Mouse (Mus musculus) MEL (cell line): ENCODE results near the gene Mthfd1l. TPM values are rescaled to one million over a fixed set of nuclear protein-coding genes. Genes with fewer than 3 reads are reported as not detected.

Experiments used
- DNase-seq: peaks from one replicate; pipeline ENCODE4 v3.0.0; 2011; ENCODE audit warnings: low read depth, low spot score
- H3K27ac ChIP-seq: 2 replicates; pipeline ENCODE4 v1.5.1; 2012; ENCODE audit warnings: low read depth, mild to moderate bottlenecking, control low read depth, low read length, moderate library complexity; ENCODE audit not compliant: control insufficient read depth
- H3K27me3 ChIP-seq, 2 experiments: fragments of 150-350 bp in 1 of 2; sonication (generic) in 1 of 2; 2 replicates each; pipeline ENCODE4 v1.6.1; 2012; ENCODE audit warnings: low read length in 2 of 2, mild to moderate bottlenecking in 2 of 2, improper control_type of control experiment in 1 of 2, moderate library complexity in 1 of 2; ENCODE audit not compliant: insufficient read depth in 2 of 2, control insufficient read depth in 1 of 2
- H3K36me3 ChIP-seq, 2 experiments: 2 replicates each; pipeline ENCODE4 v1.6.1; 2012 to 2014; ENCODE audit warnings: low read length in 2 of 2, improper control_type of control experiment in 1 of 2, inconsistent platforms in 1 of 2, mild to moderate bottlenecking in 1 of 2; ENCODE audit not compliant: insufficient read depth in 2 of 2, control insufficient read depth in 1 of 2
- H3K4me1 ChIP-seq, 2 experiments: fragments of 150-350 bp in 1 of 2; sonication (generic) in 1 of 2; 2 replicates each; pipeline ENCODE4 v1.6.1; 2012; ENCODE audit warnings: low read length in 2 of 2, improper control_type of control experiment in 1 of 2, mild to moderate bottlenecking in 1 of 2; ENCODE audit not compliant: insufficient read depth in 2 of 2, control insufficient read depth in 1 of 2
- H3K4me3 ChIP-seq, 2 experiments: fragments of 150-350 bp in 1 of 2; sonication (generic) in 1 of 2; 2 replicates each; pipeline ENCODE4 v1.5.1; 2012; ENCODE audit warnings: low read depth in 2 of 2, low read length in 2 of 2, mild to moderate bottlenecking in 2 of 2, moderate library complexity in 2 of 2, control low read depth in 1 of 2, improper control_type of control experiment in 1 of 2; ENCODE audit not compliant: control insufficient read depth in 1 of 2, insufficient read depth in 1 of 2
- H3K79me2 ChIP-seq: 2 replicates; pipeline ENCODE4 v1.6.1; 2012; ENCODE audit warnings: mild to moderate bottlenecking, low read length, moderate library complexity; ENCODE audit not compliant: control insufficient read depth, poor library complexity, insufficient read depth
- H3K9ac ChIP-seq: 2 replicates; pipeline ENCODE4 v1.6.1; 2012; ENCODE audit warnings: low read depth, mild to moderate bottlenecking, control low read depth, low read length, moderate library complexity; ENCODE audit not compliant: control insufficient read depth, poor library complexity, severe bottlenecking
- H3K9me3 ChIP-seq: fragments of 150-350 bp; sonication (generic); replicated peaks from 2 replicates; pipeline ENCODE4 v1.6.1; 2012; ENCODE audit warnings: mild to moderate bottlenecking, low read length, improper control_type of control experiment, moderate library complexity; ENCODE audit not compliant: insufficient read depth
- CHD1 ChIP-seq: IDR thresholded peaks from 2 replicates; pipeline ENCODE4 v1.6.1; 2012; ENCODE audit warnings: low read depth, mild to moderate bottlenecking, inconsistent platforms, low read length, improper control_type of control experiment
- CTCF ChIP-seq, 3 experiments: IDR thresholded peaks in 2 of 3; conservative IDR thresholded peaks in 1 of 3; 2 replicates each; pipeline ENCODE4 v1.5.1; 2011 to 2012; ENCODE audit warnings: low read length in 3 of 3, low read depth in 2 of 3, mild to moderate bottlenecking in 2 of 3, improper control_type of control experiment in 1 of 3, inconsistent platforms in 1 of 3, mixed read lengths in 1 of 3, moderate library complexity in 1 of 3; ENCODE audit not compliant: control insufficient read depth in 1 of 3, insufficient read depth in 1 of 3, poor library complexity in 1 of 3, severe bottlenecking in 1 of 3
- EP300 ChIP-seq, 2 experiments: IDR thresholded peaks; 2 replicates each; pipeline ENCODE4 v1.6.1; 2011; ENCODE audit warnings: improper control_type of control experiment in 2 of 2, low read length in 2 of 2, low read depth in 1 of 2, mild to moderate bottlenecking in 1 of 2
- JUND ChIP-seq: IDR thresholded peaks from 2 replicates; pipeline ENCODE4 v1.6.1; 2011; ENCODE audit warnings: low read depth, mild to moderate bottlenecking, improper control_type of control experiment, low read length
- KAT2A ChIP-seq: conservative IDR thresholded peaks from 2 replicates; pipeline ENCODE4 v1.6.1; 2012; ENCODE audit warnings: low read depth, low read length, improper control_type of control experiment, inconsistent platforms
- MAFK ChIP-seq: IDR thresholded peaks from 2 replicates; pipeline ENCODE4 v1.6.1; 2011; ENCODE audit warnings: low read depth, mild to moderate bottlenecking, low read length, improper control_type of control experiment, borderline replicate concordance
- MAX ChIP-seq: IDR thresholded peaks from 2 replicates; pipeline ENCODE4 v1.6.1; 2011; ENCODE audit warnings: low read length, improper control_type of control experiment
- MEF2A ChIP-seq: IDR thresholded peaks from 2 replicates; pipeline ENCODE4 v1.6.1; 2014; ENCODE audit warnings: low read depth, mild to moderate bottlenecking, inconsistent platforms, low read length, improper control_type of control experiment; ENCODE audit not compliant: poor library complexity, insufficient replicate concordance, severe bottlenecking; ENCODE audit errors: extremely low read depth
- MYB ChIP-seq: IDR thresholded peaks from 2 replicates; pipeline ENCODE4 v1.6.1; 2011; ENCODE audit warnings: mild to moderate bottlenecking, low read depth, low read length, improper control_type of control experiment
- MYC ChIP-seq: IDR thresholded peaks from 2 replicates; pipeline ENCODE4 v1.6.1; 2011; ENCODE audit warnings: low read depth, mild to moderate bottlenecking, low read length, improper control_type of control experiment, moderate library complexity
- NRF1 ChIP-seq: IDR thresholded peaks from 2 replicates; pipeline ENCODE4 v1.6.1; 2014; ENCODE audit warnings: low read depth, mild to moderate bottlenecking, inconsistent platforms, low read length, improper control_type of control experiment, moderate library complexity; ENCODE audit not compliant: poor library complexity, insufficient read depth, severe bottlenecking
- POLR2AphosphoS2 ChIP-seq: IDR thresholded peaks from 2 replicates; pipeline ENCODE4 v1.6.1; 2011; ENCODE audit warnings: low read length, improper control_type of control experiment
- RCOR1 ChIP-seq: IDR thresholded peaks from 2 replicates; pipeline ENCODE4 v1.6.1; 2012; ENCODE audit warnings: low read depth, mild to moderate bottlenecking, inconsistent platforms, low read length, improper control_type of control experiment
- SIN3A ChIP-seq: IDR thresholded peaks from 2 replicates; pipeline ENCODE4 v1.6.1; 2012; ENCODE audit warnings: low read length, improper control_type of control experiment, inconsistent platforms
- SMC3 ChIP-seq: IDR thresholded peaks from 2 replicates; pipeline ENCODE4 v1.6.1; 2011; ENCODE audit warnings: low read depth, low read length, improper control_type of control experiment
- TAL1 ChIP-seq: IDR thresholded peaks from 2 replicates; pipeline ENCODE4 v1.6.1; 2012; ENCODE audit warnings: mild to moderate bottlenecking, inconsistent platforms, low read length, moderate library complexity, mixed read lengths
- TBP ChIP-seq: IDR thresholded peaks from 2 replicates; pipeline ENCODE4 v1.8.0; 2011; ENCODE audit warnings: low read depth, low read length, improper control_type of control experiment
- TCF12 ChIP-seq: IDR thresholded peaks from 2 replicates; pipeline ENCODE4 v1.6.1; 2014; ENCODE audit warnings: low read depth, mild to moderate bottlenecking, inconsistent platforms, low read length, improper control_type of control experiment, moderate library complexity
- USF1 ChIP-seq: IDR thresholded peaks from 2 replicates; pipeline ENCODE4 v1.6.1; 2014; ENCODE audit warnings: low read depth, mild to moderate bottlenecking, inconsistent platforms, low read length, improper control_type of control experiment, moderate library complexity
- ZC3H11A ChIP-seq: IDR thresholded peaks from 2 replicates; pipeline ENCODE4 v1.6.1; 2012; ENCODE audit warnings: low read depth, mild to moderate bottlenecking, inconsistent platforms, low read length, improper control_type of control experiment
- ZKSCAN1 ChIP-seq: IDR thresholded peaks from 2 replicates; pipeline ENCODE4 v1.6.1; 2012; ENCODE audit warnings: low read depth, mild to moderate bottlenecking, inconsistent platforms, low read length, improper control_type of control experiment, moderate library complexity
- ZMIZ1 ChIP-seq: IDR thresholded peaks from 2 replicates; pipeline ENCODE4 v1.6.1; 2012; ENCODE audit warnings: low read depth, mild to moderate bottlenecking, inconsistent platforms, low read length, improper control_type of control experiment, moderate library complexity
- polyA plus RNA-seq, 2 experiments: library from polyadenylated mRNA; stranded (reverse) in 1 of 2; unstranded in 1 of 2; fragments of >175 nt in 1 of 2; fragments of >200 nt in 1 of 2; gene quantifications; 2 replicates each; pipeline versions ENCODE4 v1.2.1 to v1.2.4; 2012; ENCODE audit warnings: low replicate concordance in 2 of 2, low read depth in 1 of 2; ENCODE audit not compliant: insufficient read length in 2 of 2, insufficient read depth in 1 of 2, missing spikeins in 1 of 2
- total RNA-seq: library from RNA; depleted of rRNA; stranded (reverse); fragments of 300-350 nt; gene quantifications from 2 replicates; pipeline ENCODE4 v1.2.3, GENCODE M21; 2012

The Mthfd1l gene
- total and polyA plus RNA-seq, 3 experiments, result 43.1 to 1,097 (median 83.0) TPM

GRCm38 (mm10) chr10:4005191-4005590, 32.3 kb downstream of the Mthfd1l start:
- Histone ChIP-seq H3K4me1 (no peaks in the 10 kb centered on the region), H3K9ac (no peak overlapping the region), H3K9me3 (no peaks in the 10 kb centered on the region), H3K27me3 (no peaks in the 10 kb centered on the region), H3K4me3 (no peak overlapping the region), H3K36me3 (peaks cover 0 to 9% of the 10 kb centered on the region in 2 experiments; a peak in 2 of 4 replicates), H3K79me2 (no peaks in the 10 kb centered on the region), H3K27ac (no peak overlapping the region)
- DNase-seq, result no peak
- TF ChIP-seq ZC3H11A (no peak), POLR2AphosphoS2 (no peak), TBP (no peak), SMC3 (no peak), MEF2A (no peak), MAX (no peak), SIN3A (no peak), KAT2A (no peak), CTCF (IDR thresholded peaks at IDR 0.05 in 2 of 3, conservative IDR thresholded peaks at IDR 0.05 in 1 of 3; ENCODE audit: control insufficient read depth in 1 of 3, insufficient read depth in 1 of 3, low read depth in 2 of 3, low read length in 3 of 3, poor library complexity in 1 of 3, severe bottlenecking in 1 of 3) (no peak), MYB (no peak), TAL1 (no peak), ZMIZ1 (no peak), CHD1 (no peak), ZKSCAN1 (no peak), MAFK (no peak)

GRCm38 (mm10) chr10:4006296-4007015, 33.5 kb downstream of the Mthfd1l start:
- Histone ChIP-seq H3K27ac (no peak overlapping the region), H3K36me3 (peaks cover 0 to 12% of the 10 kb centered on the region in 2 experiments; a peak in 2 of 4 replicates), H3K4me3 (no peak overlapping the region)

More at GRCm38 (mm10) chr10:4006296-4007015, 33.5 kb downstream of the Mthfd1l start:
- DNase-seq, result no peak
- no peaks in the 10 kb centered on the region for H3K4me1 ChIP-seq
- H3K27me3 ChIP-seq, result no peaks in the 10 kb centered on the region
- no peak for TF ChIP-seq KAT2A
- no peak for TF ChIP-seq MAX
- TF ChIP-seq EP300 (IDR thresholded peaks at IDR 0.05; ENCODE audit: low read depth in 1 of 2, low read length in 2 of 2), result no peak
- TF ChIP-seq SMC3, result no peak
- no peak for TF ChIP-seq RCOR1
- no peak for TF ChIP-seq MYC
- TF ChIP-seq TBP, result no peak
- TF ChIP-seq USF1, result no peak
- TF ChIP-seq CHD1, result no peak
- no peak for TF ChIP-seq TCF12
- no peak for TF ChIP-seq MEF2A
- no peak for TF ChIP-seq TAL1
- TF ChIP-seq CTCF (IDR thresholded peaks at IDR 0.05 in 2 of 3, conservative IDR thresholded peaks at IDR 0.05 in 1 of 3; ENCODE audit: control insufficient read depth in 1 of 3, insufficient read depth in 1 of 3, low read depth in 2 of 3, low read length in 3 of 3, poor library complexity in 1 of 3, severe bottlenecking in 1 of 3), result no peak
- TF ChIP-seq NRF1, result no peak
- TF ChIP-seq JUND, result no peak
- TF ChIP-seq SIN3A, result no peak
- no peak for TF ChIP-seq ZKSCAN1
- no peaks in the 10 kb centered on the region for H3K79me2 ChIP-seq
- H3K9me3 ChIP-seq, result no peaks in the 10 kb centered on the region
- no peak overlapping the region for H3K9ac ChIP-seq
